Mouse (Mus musculus): ENCODE measurements around the gene Plpp7. TPM values are rescaled to one million over a fixed set of nuclear protein-coding genes. Genes with fewer than 3 reads are reported as not detected.

Plpp7 gene
- polyA plus RNA-seq, 1 experiment from 2014 or later = 13.9 TPM

GRCm38 (mm10) chr2:32103557-32103956, 8.2 kb downstream of the Plpp7 start:
- Histone ChIP-seq H3K4me1 (peaks cover 38% of the 10 kb centered on the region), H3K36me3 (peaks cover 25% of the 10 kb centered on the region), H3K4me2 (no peak overlapping the region), H3K27ac (replicated peaks) (peak overlapping the region; percentile 85), H3K9ac (no peak overlapping the region; the same call in 1 of the 2 replicates), H3K4me3 (no peak overlapping the region), H3K27me3 (replicated peaks) (no peaks in the 10 kb centered on the region), H3K9me3 (no peaks in the 10 kb centered on the region)
- WGBS = 69% methylated on average over 7 of the region's 7 CpGs
- no peak for ATAC-seq (ENCODE audit: extremely low read depth, insufficient number of reproducible peaks, low FRiP score, low TSS enrichment)

GRCm38 (mm10) chr2:32104122-32104521, 8.8 kb downstream of the Plpp7 start:
- H3K9ac ChIP-seq = no peak overlapping the region; the same call in 1 of the 2 replicates
- no peak for ATAC-seq (ENCODE audit: extremely low read depth, insufficient number of reproducible peaks, low FRiP score, low TSS enrichment)
- peaks cover 25% of the 10 kb centered on the region for H3K36me3 ChIP-seq
- H3K4me2 ChIP-seq = no peak overlapping the region
- peaks cover 38% of the 10 kb centered on the region for H3K4me1 ChIP-seq
- H3K4me3 ChIP-seq = no peak overlapping the region
- no peaks in the 10 kb centered on the region for H3K9me3 ChIP-seq
- WGBS = 67% methylated on average over 7 of the region's 7 CpGs
- H3K27me3 ChIP-seq (replicated peaks) = no peaks in the 10 kb centered on the region
- peak overlapping the region; percentile 85 for H3K27ac ChIP-seq (replicated peaks)

- no peak overlapping the region for H3K4me3 ChIP-seq
- H3K27me3 ChIP-seq (replicated peaks) = no peaks in the 10 kb centered on the region
- peak overlapping the region; percentile 85 for H3K27ac ChIP-seq (replicated peaks)
- ATAC-seq (ENCODE audit: extremely low read depth, insufficient number of reproducible peaks, low FRiP score, low TSS enrichment) = no peak; the same call in 1 of the 2 replicates
- peak overlapping the region; percentile 65 for H3K9ac ChIP-seq
- H3K4me2 ChIP-seq = peak overlapping the region; percentile 28
- H3K9me3 ChIP-seq = no peaks in the 10 kb centered on the region
- WGBS = 44% methylated on average over 16 of the region's 16 CpGs
- H3K36me3 ChIP-seq = peaks cover 22% of the 10 kb centered on the region
- H3K4me1 ChIP-seq = peaks cover 38% of the 10 kb centered on the region
Measured at GRCm38 (mm10) chr2:32105117-32105913, 10.0 kb downstream of the Plpp7 start.

DNA sequence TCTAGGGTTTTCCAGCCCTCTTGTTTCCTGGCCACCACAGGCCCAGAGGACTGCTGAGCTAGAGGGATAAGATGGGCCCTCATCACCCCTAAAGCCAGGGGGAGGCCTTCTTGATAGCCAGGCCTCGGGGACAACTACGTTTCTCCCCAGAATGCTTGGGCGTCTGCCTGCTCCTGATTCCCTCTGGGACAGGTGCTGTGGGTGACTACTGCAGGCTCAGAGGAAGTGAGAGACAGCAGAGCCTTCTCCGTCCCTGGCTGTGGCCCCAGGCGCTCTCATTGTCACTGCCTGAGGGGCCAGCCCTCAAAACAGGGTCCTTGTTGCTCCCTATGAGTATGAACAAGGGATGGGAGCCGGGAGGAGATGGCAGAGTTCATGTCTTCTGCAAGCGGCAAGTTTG, 10.6 kb downstream of the Plpp7 start:
- H3K9me3 ChIP-seq = no peaks in the 10 kb centered on the region
- no peak for ATAC-seq (ENCODE audit: extremely low read depth, insufficient number of reproducible peaks, low FRiP score, low TSS enrichment)
- H3K4me2 ChIP-seq = no peak overlapping the region
- H3K36me3 ChIP-seq = peaks cover 22% of the 10 kb centered on the region
- peak overlapping the region; percentile 65 for H3K9ac ChIP-seq
- WGBS = 70% methylated on average over 7 of the region's 7 CpGs
- H3K27me3 ChIP-seq (replicated peaks) = no peaks in the 10 kb centered on the region
- peaks cover 42% of the 10 kb centered on the region for H3K4me1 ChIP-seq
- H3K4me3 ChIP-seq = no peak overlapping the region
- peak overlapping the region; percentile 85 for H3K27ac ChIP-seq (replicated peaks)

DNA sequence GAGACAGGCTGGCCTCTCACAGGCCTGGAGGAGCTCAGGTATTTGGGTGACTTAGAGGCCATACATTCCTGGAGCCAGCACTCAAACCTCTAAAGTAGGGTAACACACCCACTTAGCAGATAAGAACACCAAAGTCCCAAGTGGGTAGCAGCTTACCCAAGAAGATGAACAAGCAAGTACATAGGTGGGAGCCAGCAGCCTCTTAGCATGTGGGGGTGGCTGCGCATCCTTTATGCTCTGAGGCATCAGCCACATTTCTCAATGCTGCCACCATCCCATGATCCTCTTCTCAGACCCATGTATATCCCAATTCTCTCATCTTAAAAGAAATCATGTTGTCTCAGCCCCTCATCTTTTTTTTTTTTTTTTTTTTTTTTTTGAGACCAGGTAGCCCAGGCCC, 15.9 kb downstream of the Plpp7 start:
- ATAC-seq (ENCODE audit: extremely low read depth, insufficient number of reproducible peaks, low FRiP score, low TSS enrichment) = no peak
- Histone ChIP-seq H3K4me2 (no peak overlapping the region), H3K36me3 (peaks cover 21% of the 10 kb centered on the region), H3K27me3 (replicated peaks) (no peaks in the 10 kb centered on the region), H3K9ac (peak overlapping the region; percentile 47; the same call in 1 of the 2 replicates), H3K4me3 (no peak overlapping the region), H3K9me3 (no peaks in the 10 kb centered on the region), H3K4me1 (peaks cover 12% of the 10 kb centered on the region), H3K27ac (replicated peaks) (no peak overlapping the region)
- 95% methylated on average over 1 of the region's 1 CpGs for whole genome bisulfite sequencing

GRCm38 (mm10) chr2:32112548-32112947, 17.2 kb downstream of the Plpp7 start:
- peaks cover 21% of the 10 kb centered on the region for H3K36me3 ChIP-seq
- peaks cover 7% of the 10 kb centered on the region for H3K4me1 ChIP-seq
- no peak overlapping the region for H3K27ac ChIP-seq (replicated peaks)
- H3K4me3 ChIP-seq = no peak overlapping the region
- no peaks in the 10 kb centered on the region for H3K9me3 ChIP-seq
- no peaks in the 10 kb centered on the region for H3K27me3 ChIP-seq (replicated peaks)
- H3K4me2 ChIP-seq = no peak overlapping the region
- no peak overlapping the region for H3K9ac ChIP-seq
- ATAC-seq (ENCODE audit: extremely low read depth, insufficient number of reproducible peaks, low FRiP score, low TSS enrichment) = no peak
- WGBS = 49% methylated on average over 2 of the region's 2 CpGs

- no peak overlapping the region for H3K9ac ChIP-seq
- no peak overlapping the region for H3K4me3 ChIP-seq
- 73% methylated on average over 4 of the region's 4 CpGs for WGBS
- no peak for ATAC-seq (ENCODE audit: extremely low read depth, insufficient number of reproducible peaks, low FRiP score, low TSS enrichment)
- H3K4me2 ChIP-seq = no peak overlapping the region
- no peaks in the 10 kb centered on the region for H3K27me3 ChIP-seq (replicated peaks)
- H3K9me3 ChIP-seq = no peaks in the 10 kb centered on the region
- no peak overlapping the region for H3K27ac ChIP-seq (replicated peaks)
- peaks cover 4% of the 10 kb centered on the region for H3K4me1 ChIP-seq
- 0 out of 2 replicates have a peak, but pooled peaks cover under 1% of the 10 kb centered on the region for H3K36me3 ChIP-seq
Measured at GRCm38 (mm10) chr2:32115851-32116268, 20.5 kb downstream of the Plpp7 start.

DNA sequence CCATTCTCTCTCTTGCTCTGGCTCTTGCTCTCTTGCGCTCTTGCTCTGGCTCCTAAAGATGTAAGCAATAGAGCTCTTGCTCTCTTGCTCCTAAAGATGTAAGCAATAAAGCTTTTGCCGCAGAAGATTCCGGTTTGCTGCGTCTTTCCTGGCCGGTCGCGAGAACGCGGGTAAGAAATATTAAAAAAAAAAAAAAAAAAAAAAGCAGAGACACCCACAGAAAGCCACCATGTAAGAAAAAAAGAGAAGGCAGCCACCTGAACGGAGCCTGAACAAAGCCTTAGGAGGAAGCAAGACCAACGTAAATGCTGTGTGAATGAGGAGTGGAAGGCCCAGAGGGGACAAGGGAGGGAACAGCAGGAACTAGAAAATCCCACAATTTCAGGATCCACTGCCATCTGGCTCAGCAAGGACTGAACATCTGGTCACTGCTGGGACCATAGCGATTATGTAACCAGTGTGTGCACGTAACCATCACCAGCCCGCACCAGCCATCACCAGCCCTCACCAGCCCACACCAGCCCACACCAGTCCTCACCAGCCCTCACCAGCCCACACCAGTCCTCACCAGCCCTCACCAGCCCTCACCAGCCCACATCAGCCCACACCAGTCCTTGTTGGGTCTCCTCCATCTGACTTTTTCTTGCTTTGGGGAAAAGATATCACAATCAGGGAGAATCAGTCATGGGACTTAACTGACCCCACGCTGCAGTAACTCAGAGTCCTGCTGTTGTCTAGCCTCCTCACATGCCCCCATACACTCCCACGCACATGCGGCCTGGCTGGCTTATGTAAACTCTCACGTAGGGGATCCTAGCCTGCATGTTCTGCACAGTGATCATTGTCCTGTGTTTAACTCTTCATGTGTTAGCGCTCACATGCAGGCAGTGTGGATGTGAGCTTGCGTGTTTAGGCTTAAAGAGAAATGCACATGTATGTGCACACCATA, 24.7 kb downstream of the Plpp7 start:
- Histone ChIP-seq H3K4me3 (no peak overlapping the region), H3K36me3 (no peaks in the 10 kb centered on the region), H3K27me3 (replicated peaks) (no peaks in the 10 kb centered on the region), H3K4me1 (peaks cover 9% of the 10 kb centered on the region), H3K4me2 (no peak overlapping the region), H3K9me3 (no peaks in the 10 kb centered on the region), H3K27ac (replicated peaks) (no peak overlapping the region), H3K9ac (no peak overlapping the region)
- 90% methylated on average over 20 of the region's 20 CpGs for WGBS
- no peak for ATAC-seq (ENCODE audit: extremely low read depth, insufficient number of reproducible peaks, low FRiP score, low TSS enrichment)

DNA sequence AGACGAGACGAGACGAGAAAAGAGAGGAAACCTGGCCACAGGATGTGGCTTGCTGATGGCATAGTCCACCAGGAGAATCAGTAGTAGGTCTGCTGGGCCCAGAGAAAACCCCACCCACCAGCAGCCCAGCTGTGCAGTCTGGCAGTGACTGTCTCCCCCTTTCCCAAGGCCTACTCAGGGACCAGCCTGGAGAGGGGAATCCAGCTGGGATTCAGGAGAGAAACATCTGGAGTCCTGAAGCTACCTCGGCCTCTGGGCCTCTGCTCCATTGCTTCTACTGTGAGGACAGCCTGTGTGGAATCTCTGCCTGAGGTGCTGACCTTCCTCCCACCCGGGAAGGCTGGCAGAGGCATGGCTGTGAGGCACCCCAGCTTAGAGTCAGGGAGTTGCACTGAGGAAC, 25.8 kb downstream of the Plpp7 start:
- Histone ChIP-seq H3K9ac (0 out of 2 replicates have a peak overlapping the region, but pooled peaks have one; percentile 2), H3K4me2 (no peak overlapping the region), H3K4me3 (no peak overlapping the region), H3K9me3 (no peaks in the 10 kb centered on the region), H3K27me3 (replicated peaks) (no peaks in the 10 kb centered on the region), H3K27ac (replicated peaks) (0 out of 2 replicates have a peak overlapping the region, but pooled peaks have one; percentile 33), H3K36me3 (no peaks in the 10 kb centered on the region), H3K4me1 (peaks cover 11% of the 10 kb centered on the region)
- WGBS = 63% methylated on average over 5 of the region's 5 CpGs
- ATAC-seq (ENCODE audit: extremely low read depth, insufficient number of reproducible peaks, low FRiP score, low TSS enrichment) = no peak

DNA sequence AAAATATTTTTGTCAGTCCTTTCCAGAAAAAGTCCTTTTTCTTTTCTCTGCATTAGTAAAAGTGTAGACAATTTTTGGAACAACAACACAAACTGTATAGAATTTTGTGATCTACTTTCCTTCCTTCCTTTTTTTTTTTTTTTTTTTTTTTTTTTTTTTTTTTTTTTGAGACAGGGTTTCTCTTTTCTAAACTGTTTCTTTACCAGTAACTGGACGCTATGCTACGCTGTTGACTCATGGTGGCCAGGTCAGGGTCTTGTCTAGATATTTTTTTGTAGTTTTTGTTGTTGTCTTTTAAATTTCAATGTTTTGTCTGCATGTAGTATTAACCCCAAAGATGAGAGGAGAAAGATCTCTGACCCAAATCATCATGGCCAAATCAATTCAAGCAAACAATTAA, 26.5 kb downstream of the Plpp7 start:
- Histone ChIP-seq H3K4me3 (no peak overlapping the region), H3K27me3 (replicated peaks) (no peaks in the 10 kb centered on the region), H3K9me3 (no peaks in the 10 kb centered on the region), H3K9ac (no peak overlapping the region), H3K4me1 (peaks cover 13% of the 10 kb centered on the region), H3K4me2 (no peak overlapping the region), H3K27ac (replicated peaks) (no peak overlapping the region), H3K36me3 (no peaks in the 10 kb centered on the region)
- no peak for ATAC-seq (ENCODE audit: extremely low read depth, insufficient number of reproducible peaks, low FRiP score, low TSS enrichment)
- WGBS = 90% methylated on average over 2 of the region's 2 CpGs

Measured in heart, embryonic 13.5 days (tissue).